Mouse (Mus musculus) right cerebral cortex, postnatal 10 days (tissue): Measurements from ENCODE around the gene 1700023F06Rik.
"Not testable (repeated sequence)": the region's sequence is repeated elsewhere in the genome, so short reads cannot be mapped to it uniquely, and the experiment has no call there.

Experiments used
- DNase-seq, 2 experiments: peaks; one replicate each; pipeline ENCODE4 v3.0.0; 2021; ENCODE audit warnings: low spot score in 2 of 2

The 1700023F06Rik gene

GRCm38 (mm10) chr11:103222718-103223117 lies 14.4 kb upstream of the 1700023F06Rik start:
- not testable (repeated sequence) for DNase-seq

- no peak for DNase-seq
Observed at GRCm38 (mm10) chr11:103221437-103221836, 13.1 kb upstream of the 1700023F06Rik start.

GRCm38 (mm10) chr11:103219995-103220394 lies 11.6 kb upstream of the 1700023F06Rik start:
- DNase-seq, result no peak

- no peak for DNase-seq
Observed at GRCm38 (mm10) chr11:103219259-103219658, 10.9 kb upstream of the 1700023F06Rik start.

- no peak for DNase-seq
Observed at GRCm38 (mm10) chr11:103218517-103218901, 10.2 kb upstream of the 1700023F06Rik start.

- peak; percentile 83 to 85 for DNase-seq
Observed at GRCm38 (mm10) chr11:103217790-103218516, 9.6 kb upstream of the 1700023F06Rik start, which contains the start of gene Spata32. TSS of gene Spata32 (minus strand) at chr11:103218432.

- no peak for DNase-seq
Observed at GRCm38 (mm10) chr11:103215355-103215754, 7.0 kb upstream of the 1700023F06Rik start.

- no peak for DNase-seq
Observed at GRCm38 (mm10) chr11:103213712-103214111, 5.4 kb upstream of the 1700023F06Rik start.

- DNase-seq, result no peak
Observed at GRCm38 (mm10) chr11:103210291-103210690, 1.9 kb upstream of the 1700023F06Rik start.

GRCm38 (mm10) chr11:103206203-103206602 lies 2.2 kb downstream of the 1700023F06Rik start:
- no peak for DNase-seq

- no peak for DNase-seq
Observed at GRCm38 (mm10) chr11:103202376-103202775, 6.0 kb downstream of the 1700023F06Rik start.

- DNase-seq, result peak; percentile 90 to 91
Observed at GRCm38 (mm10) chr11:103201664-103202063, 6.7 kb downstream of the 1700023F06Rik start.

- DNase-seq, result peak; percentile 86 to 88
Observed at GRCm38 (mm10) chr11:103198911-103199803, 9.2 kb downstream of the 1700023F06Rik start.

GRCm38 (mm10) chr11:103198339-103198738 lies 10.0 kb downstream of the 1700023F06Rik start:
- DNase-seq, result no peak

GRCm38 (mm10) chr11:103197340-103197739 lies 11.0 kb downstream of the 1700023F06Rik start:
- DNase-seq, result peak in 1 of 2 experiments; percentile 69

- no peak for DNase-seq
Observed at GRCm38 (mm10) chr11:103195656-103196055, 12.7 kb downstream of the 1700023F06Rik start.

GRCm38 (mm10) chr11:103195236-103195635 lies 13.1 kb downstream of the 1700023F06Rik start:
- DNase-seq, result no peak

- no peak for DNase-seq
Observed at GRCm38 (mm10) chr11:103193825-103194168, 14.6 kb downstream of the 1700023F06Rik start.

GRCm38 (mm10) chr11:103192956-103193824 lies 15.2 kb downstream of the 1700023F06Rik start:
- DNase-seq, result peak; percentile 87 to 90

- DNase-seq, result peak; percentile 68 to 75
Observed at GRCm38 (mm10) chr11:103192230-103192955, 16.0 kb downstream of the 1700023F06Rik start.

- no peak for DNase-seq
Observed at GRCm38 (mm10) chr11:103184891-103185290, 23.5 kb downstream of the 1700023F06Rik start.
